Mouse (Mus musculus) limb, embryonic 14.5 days (tissue): Measurements from ENCODE around the gene Tada3. TPM values are rescaled to one million over a fixed set of nuclear protein-coding genes. Genes with fewer than 3 reads are reported as not detected.
A peak's percentile ranks its signal among the peaks of the same experiment; 100 is the strongest.

Experiments used
- ATAC-seq: fragments of 200-750 bp; cut with Nextera tagmentation; 2 replicates; pipeline ENCODE4 v1.8.0; 2017; ENCODE audit warnings: low read depth, moderate number of reproducible peaks, moderate TSS enrichment; ENCODE audit not compliant: low FRiP score
- DNase-seq: peaks from one replicate; pipeline ENCODE4 v3.0.0-alpha.2; 2015; ENCODE audit warnings: low spot score
- H3K27ac ChIP-seq: fragments of 300-500 bp; sonication (generic); replicated peaks from 2 replicates; pipeline ENCODE4 v1.5.1; 2014; ENCODE audit warnings: low read depth, mild to moderate bottlenecking, low read length, moderate library complexity, mixed read lengths
- H3K27me3 ChIP-seq: fragments of 300-500 bp; sonication (generic); 2 replicates; pipeline ENCODE4 v1.6.1; 2014; ENCODE audit warnings: low read length, mixed read lengths; ENCODE audit not compliant: control insufficient read depth, insufficient read depth
- H3K36me3 ChIP-seq: fragments of 300-500 bp; sonication (generic); 2 replicates; pipeline ENCODE4 v1.6.1; 2014; ENCODE audit warnings: mild to moderate bottlenecking, low read length, moderate library complexity, mixed read lengths; ENCODE audit not compliant: control insufficient read depth, insufficient read depth
- H3K4me1 ChIP-seq: fragments of 300-500 bp; sonication (generic); 2 replicates; pipeline ENCODE4 v1.6.1; 2014; ENCODE audit warnings: antibody characterized with exemption, low read length, mixed read lengths; ENCODE audit not compliant: control insufficient read depth, insufficient read depth
- H3K4me2 ChIP-seq: fragments of 300-500 bp; sonication (generic); replicated peaks from 2 replicates; pipeline ENCODE4 v1.6.1; 2014; ENCODE audit warnings: low read depth, mild to moderate bottlenecking, low read length, moderate library complexity; ENCODE audit not compliant: severe bottlenecking
- H3K4me3 ChIP-seq: fragments of 300-500 bp; sonication (generic); replicated peaks from 2 replicates; pipeline ENCODE4 v1.5.1; 2014; ENCODE audit warnings: low read length
- H3K9ac ChIP-seq: fragments of 300-500 bp; sonication (generic); 2 replicates; pipeline ENCODE4 v1.6.1; 2014; ENCODE audit warnings: mild to moderate bottlenecking, low read depth, low read length, moderate library complexity; ENCODE audit not compliant: severe bottlenecking
- H3K9me3 ChIP-seq: fragments of 300-500 bp; sonication (generic); 2 replicates; pipeline ENCODE4 v1.6.1; 2016; ENCODE audit warnings: low read length; ENCODE audit not compliant: control insufficient read depth
- POLR2A ChIP-seq: fragments of 200-500 bp; IDR thresholded peaks from 2 replicates; pipeline ENCODE4 v1.8.0; 2012; ENCODE audit warnings: inconsistent platforms, mild to moderate bottlenecking, moderate library complexity, borderline replicate concordance; ENCODE audit not compliant: insufficient read depth, insufficient read length; ENCODE audit errors: extremely low read depth
- WGBS: fragments of 180-500 bp; shearing (Covaris S2); extraction: QIAGEN DNeasy Blood & Tissue Kit; methylation state at CpG from one replicate; pipeline ENCODE4 v1.1.7; 2014; 5-methylcytosine and 5-hydroxymethylcytosine counted together
- polyA plus RNA-seq, 2 experiments: library from polyadenylated mRNA; depleted of rRNA in 1 of 2; stranded (reverse) in 1 of 2; unstranded in 1 of 2; fragments of >200 nt; fragmentation: Nextera tagmentation in 1 of 2; extraction: Ambion mirVana in 1 of 2; gene quantifications; 2 replicates each; pipeline versions ENCODE4 v1.2.1 to v1.2.3; 2012 to 2014

Tada3 gene
- polyA plus RNA-seq, 2 experiments: 39.5 to 43.9 TPM

DNA sequence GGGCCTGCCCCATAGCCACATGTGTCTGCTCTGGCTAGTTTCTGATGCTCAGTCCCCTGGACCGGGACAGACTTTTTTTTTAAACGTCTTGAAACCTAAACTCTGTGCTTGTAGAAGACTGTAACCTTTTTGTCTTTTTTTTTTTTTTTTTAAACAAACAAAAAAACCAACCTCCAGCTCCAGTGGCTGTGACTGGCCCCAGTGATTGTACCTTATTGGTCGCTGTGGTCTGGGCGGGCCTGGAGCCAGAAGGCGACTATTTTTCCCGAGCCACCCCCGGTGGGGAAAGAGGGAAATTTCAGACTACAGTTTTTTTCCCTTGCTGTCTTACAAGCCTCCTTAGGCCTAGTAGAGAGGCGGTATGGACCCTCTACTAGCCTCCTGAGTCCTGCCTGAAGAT lies 11.3 kb upstream of the Tada3 start, which contains the start of gene Ttll3:
Gene Ttll3 (plus strand): TSS at position 301 of the 400 bp plus-strand sequence.
- DNase-seq: no peak
- ATAC-seq: no peak
- H3K4me2 ChIP-seq: no peak within 1 kb of the TSS
- H3K9ac ChIP-seq: no peak within 1 kb of the TSS
- H3K36me3 ChIP-seq: peaks cover 72% of the 10 kb centered on the region
- TF ChIP-seq POLR2A: no peak
- H3K27me3 ChIP-seq: no peaks in the 10 kb centered on the region
- H3K9me3 ChIP-seq: no peaks in the 10 kb centered on the region
- H3K4me1 ChIP-seq: no peaks in the 10 kb centered on the region
- WGBS: 67% methylated on average over 8 of the region's 8 CpGs
- no peak within 1 kb of the TSS for H3K4me3 ChIP-seq
- no peak within 1 kb of the TSS for H3K27ac ChIP-seq

GRCm38 (mm10) chr6:113386025-113386424 lies 8.3 kb upstream of the Tada3 start:
- DNase-seq (no peak), ATAC-seq (no peak; the same call in 1 of the 2 replicates)
- no peak overlapping the region for H3K4me2 ChIP-seq
- 55% methylated on average over 3 of the region's 3 CpGs for WGBS
- H3K4me3 ChIP-seq: no peak overlapping the region
- no peaks in the 10 kb centered on the region for H3K27me3 ChIP-seq
- no peak for TF ChIP-seq POLR2A
- H3K4me1 ChIP-seq: no peaks in the 10 kb centered on the region
- H3K27ac ChIP-seq: no peak overlapping the region
- H3K9ac ChIP-seq: no peak overlapping the region
- peaks cover 96% of the 10 kb centered on the region for H3K36me3 ChIP-seq
- no peaks in the 10 kb centered on the region for H3K9me3 ChIP-seq

GRCm38 (mm10) chr6:113385160-113385714 lies 7.6 kb upstream of the Tada3 start:
- no peaks in the 10 kb centered on the region for H3K27me3 ChIP-seq
- H3K4me3 ChIP-seq: no peak overlapping the region
- no peaks in the 10 kb centered on the region for H3K9me3 ChIP-seq
- 90% methylated on average over 11 of the region's 11 CpGs for WGBS
- ATAC-seq (no peak), DNase-seq (no peak)
- no peak overlapping the region for H3K27ac ChIP-seq
- TF ChIP-seq POLR2A: no peak
- H3K36me3 ChIP-seq: peaks cover 95% of the 10 kb centered on the region
- H3K9ac ChIP-seq: no peak overlapping the region
- H3K4me1 ChIP-seq: no peaks in the 10 kb centered on the region
- H3K4me2 ChIP-seq: no peak overlapping the region

GRCm38 (mm10) chr6:113384351-113384927 lies 6.8 kb upstream of the Tada3 start:
- no peaks in the 10 kb centered on the region for H3K9me3 ChIP-seq
- 93% methylated on average over 8 of the region's 8 CpGs for WGBS
- no peak for ATAC-seq
- no peak overlapping the region for H3K4me3 ChIP-seq
- H3K4me1 ChIP-seq: no peaks in the 10 kb centered on the region
- H3K9ac ChIP-seq: no peak overlapping the region
- H3K36me3 ChIP-seq: peaks cover 90% of the 10 kb centered on the region
- H3K4me2 ChIP-seq: no peak overlapping the region
- TF ChIP-seq POLR2A: no peak
- H3K27me3 ChIP-seq: no peaks in the 10 kb centered on the region
- no peak for DNase-seq
- H3K27ac ChIP-seq: no peak overlapping the region

- ATAC-seq (no peak), DNase-seq (no peak)
- Histone ChIP-seq H3K27me3 (no peaks in the 10 kb centered on the region), H3K36me3 (peaks cover 57% of the 10 kb centered on the region), H3K4me1 (peaks cover 14% of the 10 kb centered on the region), H3K4me3 (no peak overlapping the region), H3K9me3 (no peaks in the 10 kb centered on the region), H3K27ac (no peak overlapping the region), H3K4me2 (no peak overlapping the region), H3K9ac (no peak overlapping the region)
- TF ChIP-seq POLR2A: no peak
- WGBS: 88% methylated on average over 11 of the region's 11 CpGs
Observed at GRCm38 (mm10) chr6:113380480-113380879, 2.8 kb upstream of the Tada3 start.

GRCm38 (mm10) chr6:113379246-113379645 lies 1.6 kb upstream of the Tada3 start:
- Histone ChIP-seq H3K9me3 (no peaks in the 10 kb centered on the region), H3K36me3 (peaks cover 55% of the 10 kb centered on the region), H3K4me1 (peaks cover 14% of the 10 kb centered on the region), H3K9ac (no peak overlapping the region), H3K27ac (no peak overlapping the region), H3K27me3 (no peaks in the 10 kb centered on the region), H3K4me2 (peak overlapping the region; percentile 80), H3K4me3 (peak overlapping the region; percentile 97)
- ATAC-seq (no peak), DNase-seq (no peak)
- 81% methylated on average over 6 of the region's 6 CpGs for WGBS
- TF ChIP-seq POLR2A: no peak
